Mouse (Mus musculus): ENCODE data around the gene Ppp1r3e.

Gene Ppp1r3e

DNA sequence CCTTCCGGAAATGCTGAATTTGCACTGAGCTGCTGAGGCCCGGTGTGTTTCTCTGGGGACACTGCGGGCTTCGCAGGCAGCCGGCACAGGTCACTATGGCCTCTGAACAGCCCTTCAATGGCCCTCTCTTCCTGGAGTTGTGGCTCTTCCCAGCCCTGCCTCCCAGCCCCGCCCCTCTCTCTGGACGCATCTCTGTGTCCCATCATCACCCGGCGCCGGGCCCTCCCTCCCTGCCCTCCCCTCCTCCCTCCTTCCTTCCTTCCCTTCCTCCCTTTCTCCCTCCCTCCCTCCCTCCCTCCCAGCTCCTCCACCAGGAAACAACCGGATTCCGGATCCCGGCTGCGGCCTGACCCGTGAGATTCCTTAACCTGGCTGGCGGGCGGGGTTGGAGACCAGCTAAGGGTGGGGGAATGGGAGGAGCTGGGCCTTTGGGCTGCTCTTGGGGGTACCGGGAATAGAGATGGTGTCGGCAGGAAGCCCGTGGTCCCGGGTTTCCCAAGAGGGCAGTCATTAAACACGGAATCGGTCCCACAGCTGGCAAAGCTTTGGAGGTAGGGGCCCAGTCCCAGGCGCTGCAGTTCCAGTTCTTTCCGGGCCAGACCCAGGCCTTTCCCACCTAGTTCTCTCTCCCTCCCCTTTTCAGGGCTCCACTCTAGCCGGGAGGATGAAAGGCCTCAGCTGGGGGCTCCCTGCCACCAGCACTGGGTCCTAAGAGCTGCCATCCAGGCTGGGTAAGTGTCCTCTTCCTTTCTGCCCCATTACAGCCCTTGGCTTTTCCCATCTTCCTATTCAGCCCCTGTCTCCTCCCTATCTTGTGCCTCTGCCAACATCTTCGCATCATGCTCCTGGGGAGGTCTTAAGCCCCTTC lies 6.0 kb upstream of the Ppp1r3e start, which contains the start of the genes Bcl2l2 and Gm20521:
TSS of gene Bcl2l2 (plus strand) at position 224 of the 868 bp plus-strand sequence.
TSS of gene Gm20521 (plus strand) at position 288 of the 868 bp plus-strand sequence.
- DNase-seq (ENCODE audit: low spot score in 2 of 2), result peak; percentile 64 to 74

DNA sequence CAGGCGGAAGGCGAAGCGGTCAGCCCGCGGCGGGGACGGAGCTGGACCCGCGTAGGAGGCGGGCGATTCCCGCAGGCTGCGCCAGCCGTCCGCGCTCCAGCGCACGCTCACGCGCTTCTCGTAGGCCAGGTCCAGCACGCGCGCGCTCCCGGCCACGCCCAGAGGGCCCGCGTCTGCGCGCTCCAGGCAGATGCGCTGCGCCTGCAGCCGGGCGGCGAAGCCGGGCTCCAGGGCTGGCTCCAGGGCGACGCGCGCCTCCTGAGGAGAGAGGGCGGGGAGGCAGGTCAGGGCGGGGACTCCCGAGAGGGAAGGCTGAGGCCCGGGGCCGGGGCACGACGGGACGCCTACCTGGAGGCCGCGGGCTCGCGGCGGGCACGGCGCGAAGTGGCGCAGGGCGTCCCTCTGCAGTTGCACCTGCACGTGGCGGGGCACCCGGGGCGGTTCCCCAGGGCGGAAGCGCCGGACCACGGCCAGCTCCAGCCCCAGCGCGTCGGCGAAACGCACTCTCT lies 757 bp downstream of the Ppp1r3e start:
- peak; percentile 81 to 91 for DNase-seq (ENCODE audit: low spot score in 2 of 2)

DNA sequence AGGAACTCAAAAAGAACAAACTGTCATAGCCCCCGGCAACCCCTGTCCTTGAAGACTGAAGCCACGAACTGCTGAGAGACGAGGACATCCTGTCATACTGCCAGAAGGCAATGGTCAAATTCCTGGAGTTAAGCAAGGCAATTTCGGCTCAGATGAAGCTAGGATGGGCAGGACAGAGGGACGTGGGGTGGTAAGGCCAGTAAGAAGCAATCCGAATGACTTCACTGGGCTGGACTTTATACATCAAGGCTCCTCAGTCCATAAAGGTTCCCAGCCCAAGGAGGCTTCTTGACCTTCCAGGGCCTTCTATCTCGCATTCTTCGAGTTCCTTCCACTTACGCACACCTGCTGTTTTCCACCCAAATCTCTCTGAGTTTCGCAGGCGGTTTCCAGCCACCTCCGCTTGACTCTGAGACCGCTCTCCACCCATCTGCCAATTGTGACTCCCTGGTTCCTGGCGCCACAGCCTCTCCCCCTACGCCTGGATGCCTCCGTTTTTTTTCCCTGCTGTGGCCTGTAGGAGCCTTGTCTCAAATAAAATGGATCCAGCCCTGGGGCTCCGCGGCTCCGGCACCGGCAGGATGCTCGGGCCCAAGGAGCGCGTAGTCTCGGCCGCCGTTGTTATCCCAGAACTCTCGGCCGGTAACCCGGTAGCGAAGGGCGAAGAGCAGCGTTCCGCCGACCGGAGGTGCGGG lies 1.4 kb downstream of the Ppp1r3e start:
- DNase-seq (ENCODE audit: low spot score in 2 of 2), result peak in 1 of 2 experiments; percentile 63

DNA sequence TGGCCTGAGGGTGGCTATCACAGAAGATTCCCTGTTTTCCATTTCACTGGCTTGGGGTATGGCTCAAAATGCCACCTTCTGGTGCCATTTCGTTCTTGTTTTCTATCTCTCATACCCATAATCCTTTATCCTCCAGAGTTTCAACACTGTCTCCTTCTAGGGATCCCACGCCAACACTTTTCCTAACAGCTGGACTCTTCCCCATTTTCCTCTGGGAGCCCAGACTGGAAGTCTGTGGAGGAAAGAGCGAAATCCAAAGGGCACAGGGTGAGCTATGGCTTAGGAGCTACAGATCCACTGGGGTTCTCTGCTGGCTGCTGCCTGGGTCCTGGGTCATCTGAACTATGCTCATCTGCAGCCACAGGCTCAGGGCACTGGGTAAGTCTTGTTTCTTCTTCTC lies 3.2 kb downstream of the Ppp1r3e start:
- DNase-seq (ENCODE audit: low spot score in 2 of 2), result no peak

DNA sequence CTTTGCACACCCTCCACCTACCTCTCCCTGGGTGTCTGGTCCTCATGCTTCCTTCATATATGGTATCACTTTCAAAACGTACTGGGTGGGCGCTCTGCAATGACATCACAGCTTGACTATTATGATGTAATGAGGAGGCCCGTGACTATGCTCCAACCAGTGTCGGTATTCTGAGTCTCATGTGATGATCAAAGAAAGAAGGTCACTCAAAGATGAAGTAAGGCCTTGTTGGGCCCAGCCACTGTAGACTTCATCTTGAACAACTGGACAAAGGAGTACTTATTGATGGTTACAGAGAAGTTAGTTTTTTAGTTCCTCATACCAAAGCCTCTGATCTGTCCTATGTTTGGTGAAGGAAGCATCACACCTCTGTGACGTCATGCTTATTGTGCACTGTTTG lies 6.5 kb downstream of the Ppp1r3e start, which contains the start of gene Homez:
TSS of gene Homez (minus strand) at position 101 of the 400 bp plus-strand sequence.
- no peak for DNase-seq (ENCODE audit: low spot score in 2 of 2)

DNA sequence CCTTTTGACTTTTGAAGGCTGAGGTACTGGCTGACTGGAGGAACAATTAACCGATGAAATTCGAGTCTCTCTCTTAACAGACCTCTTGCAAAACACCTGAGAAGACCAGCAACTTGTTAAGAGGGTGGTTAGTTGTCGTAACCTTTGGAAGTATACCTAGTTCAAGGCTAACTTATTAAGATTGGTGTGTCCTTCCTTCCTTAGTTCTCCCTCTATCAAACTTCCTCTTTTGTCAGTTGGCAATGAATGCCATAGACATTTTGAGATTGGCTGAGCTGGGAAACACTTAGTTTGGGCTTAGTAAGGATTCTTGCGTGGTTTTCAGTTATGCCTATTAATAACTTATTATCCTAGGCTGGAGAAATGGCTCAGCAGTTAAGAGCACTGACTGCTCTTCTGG lies 9.3 kb downstream of the Ppp1r3e start:
- no peak for DNase-seq (ENCODE audit: low spot score in 2 of 2)

DNA sequence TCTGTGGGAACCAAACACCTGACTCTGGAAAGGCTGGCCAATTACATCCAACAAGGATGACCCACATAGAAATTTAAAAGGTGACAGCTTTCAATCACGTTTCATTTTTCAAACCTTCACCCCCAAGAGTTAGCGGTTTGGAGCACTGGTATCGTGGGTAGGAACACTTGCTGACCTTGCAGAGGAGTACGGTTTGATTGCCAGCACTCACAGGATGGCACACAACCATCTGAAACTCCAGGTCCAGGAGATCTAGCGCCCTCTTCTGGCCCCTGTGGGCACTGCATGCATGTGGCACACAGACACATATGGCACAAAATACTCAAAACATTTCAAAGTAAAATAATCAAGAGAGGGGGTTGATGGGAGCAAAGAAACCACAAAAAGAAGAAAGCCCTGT lies 10.4 kb downstream of the Ppp1r3e start:
- DNase-seq (ENCODE audit: low spot score in 2 of 2), result no peak

DNA sequence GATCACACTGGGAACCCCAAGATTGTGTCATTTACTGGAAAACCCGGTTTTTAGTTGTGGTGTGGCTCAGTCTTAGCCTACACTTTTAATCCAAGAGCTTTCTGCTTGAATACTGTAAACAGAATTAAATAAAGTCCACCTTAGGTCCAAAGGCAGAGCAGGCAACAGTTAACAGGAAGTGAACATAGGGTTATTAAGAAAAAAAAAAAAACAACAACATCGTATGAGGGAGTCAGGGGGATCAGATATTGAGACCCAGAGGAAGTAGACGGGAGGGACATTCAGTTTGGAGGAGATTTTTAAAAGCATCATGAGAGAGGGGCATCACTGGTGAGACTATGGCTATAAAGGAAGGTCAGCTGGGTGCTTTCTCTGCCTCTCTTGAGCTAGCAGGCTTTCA lies 11.1 kb downstream of the Ppp1r3e start:
- no peak for DNase-seq (ENCODE audit: low spot score in 2 of 2)

DNA sequence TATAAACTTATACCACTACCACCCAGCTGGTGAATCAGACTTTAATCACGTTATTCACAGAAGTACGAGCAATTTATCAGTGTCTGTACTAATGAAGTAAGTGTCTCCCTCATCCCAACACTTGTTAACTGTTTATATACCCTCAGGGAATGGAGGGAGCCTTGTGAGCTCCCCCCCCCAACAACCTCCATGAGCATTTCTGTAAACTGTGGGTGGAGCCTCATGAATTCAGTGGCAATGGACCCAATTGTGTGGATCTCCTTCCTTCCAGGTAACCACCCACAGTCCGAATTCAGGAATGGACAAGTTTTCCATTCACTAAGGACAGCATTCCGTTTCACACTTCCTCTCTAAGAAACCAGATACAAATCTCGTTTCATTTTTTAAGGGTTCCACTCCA lies 11.7 kb downstream of the Ppp1r3e start:
- DNase-seq (ENCODE audit: low spot score in 2 of 2), result no peak

DNA sequence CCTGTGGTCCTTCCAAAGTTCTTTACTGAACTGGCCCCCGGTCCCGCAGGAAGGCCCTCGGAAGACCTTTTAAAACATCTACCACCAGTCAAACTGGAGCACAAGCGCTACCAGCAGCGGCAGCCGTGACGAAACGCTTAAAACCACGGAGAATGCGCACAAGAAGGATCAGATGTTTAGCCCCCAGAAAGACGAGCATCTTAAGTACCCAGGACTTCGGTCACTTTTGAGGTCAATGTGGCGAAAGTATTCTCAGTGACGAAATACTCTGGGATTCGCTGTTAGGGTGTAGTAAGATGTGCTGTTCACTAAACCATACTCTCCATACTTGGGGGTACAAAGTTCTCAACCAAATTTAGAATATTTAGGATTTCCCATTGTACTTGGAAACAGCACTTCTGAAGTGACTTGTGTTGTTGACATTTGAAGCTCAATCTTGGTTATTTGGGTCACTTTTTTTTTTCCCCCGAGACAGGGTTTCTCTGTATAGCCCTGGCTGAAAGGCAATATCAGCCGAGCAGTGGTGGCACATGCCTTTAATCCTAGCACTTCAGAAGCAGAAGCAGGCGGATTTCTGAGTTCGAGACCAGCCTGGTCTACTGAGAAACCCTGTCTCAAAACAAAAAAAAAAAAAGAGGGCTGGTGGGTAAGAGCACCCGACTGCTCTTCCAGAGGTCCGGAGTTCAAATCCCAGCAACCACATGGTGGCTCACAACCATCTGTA lies 12.9 kb downstream of the Ppp1r3e start:
- DNase-seq (ENCODE audit: low spot score in 2 of 2), result no peak

DNA sequence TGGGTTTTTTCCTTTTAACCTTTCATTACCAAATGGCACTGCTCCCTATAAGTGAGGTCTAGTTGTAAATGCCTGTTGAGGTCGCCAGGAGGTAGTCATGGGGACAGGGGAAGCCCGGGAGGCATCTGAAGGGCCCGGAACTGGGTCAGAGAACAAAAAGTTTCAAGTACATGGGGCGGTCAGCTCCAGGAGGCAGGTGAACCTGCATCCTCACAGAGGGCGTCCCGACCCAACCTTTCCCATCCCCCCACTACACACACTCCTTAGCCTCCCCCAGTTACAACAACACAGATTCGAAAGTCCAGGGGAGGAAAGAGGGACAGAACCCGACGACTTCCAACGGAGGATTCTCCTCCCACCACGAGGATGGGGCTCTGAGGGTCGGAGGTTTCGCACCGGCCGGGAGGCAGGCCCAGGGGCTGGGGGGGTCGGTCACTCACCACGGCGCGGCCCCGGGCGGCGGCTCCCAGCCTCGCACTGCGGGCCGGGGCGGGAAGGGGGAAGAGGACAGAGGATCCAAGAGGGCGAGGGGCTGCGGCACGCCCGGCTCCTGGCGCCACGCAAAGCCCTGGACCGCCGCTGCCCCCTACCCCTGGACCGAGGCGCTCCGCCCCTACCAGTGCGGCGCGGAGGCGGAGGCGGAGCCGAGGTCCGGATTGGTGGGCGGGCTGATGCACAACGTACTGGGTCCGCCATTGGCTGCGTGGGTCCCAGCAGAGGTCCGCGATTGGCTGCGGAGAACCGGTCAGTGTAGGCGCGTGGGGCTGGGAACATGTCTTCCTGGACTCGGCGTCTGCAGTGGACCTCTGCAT lies 13.6 kb downstream of the Ppp1r3e start:
- peak; percentile 95 to 96 for DNase-seq (ENCODE audit: low spot score in 2 of 2)

DNA sequence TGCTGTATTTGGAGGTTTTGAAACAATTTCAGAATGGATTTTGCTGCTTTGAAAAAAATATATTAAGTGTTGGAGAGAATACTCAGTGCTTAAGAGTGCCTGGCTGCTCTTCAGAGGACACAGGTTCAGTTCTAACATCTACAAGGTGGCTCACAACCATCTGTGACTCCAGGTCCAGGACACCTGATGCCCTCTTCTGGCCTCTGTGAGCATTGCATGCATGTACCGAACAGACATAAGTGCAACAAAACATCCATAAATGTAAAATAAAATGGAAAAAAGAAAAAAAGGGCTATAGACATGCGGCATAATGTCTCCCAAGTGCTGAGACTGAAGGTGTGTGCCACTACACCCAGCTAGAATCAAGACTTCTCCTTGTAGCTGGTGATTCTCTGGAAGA lies 16.8 kb downstream of the Ppp1r3e start:
- peak; percentile 75 to 84 for DNase-seq (ENCODE audit: low spot score in 2 of 2)

DNA sequence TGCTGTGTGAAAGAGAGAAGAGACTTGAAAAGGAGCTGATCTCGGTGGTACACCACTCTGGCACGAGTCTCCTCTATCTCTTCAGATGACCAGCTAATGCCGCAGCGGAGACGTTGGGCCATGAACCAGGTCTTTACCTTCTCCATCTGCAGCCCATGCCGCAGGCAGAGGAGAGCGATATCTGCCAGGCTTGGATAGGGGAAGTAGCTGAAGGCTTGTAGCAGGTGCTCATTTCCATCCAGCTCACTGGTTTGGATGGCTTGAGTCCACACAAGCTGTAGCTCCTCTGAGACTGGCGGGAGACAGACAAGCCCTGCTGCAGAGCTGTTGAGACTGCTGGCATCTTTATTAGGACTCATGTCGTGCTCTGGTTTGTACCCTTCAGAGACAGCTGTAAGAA lies 19.5 kb downstream of the Ppp1r3e start:
- no peak for DNase-seq (ENCODE audit: low spot score in 2 of 2)

DNA sequence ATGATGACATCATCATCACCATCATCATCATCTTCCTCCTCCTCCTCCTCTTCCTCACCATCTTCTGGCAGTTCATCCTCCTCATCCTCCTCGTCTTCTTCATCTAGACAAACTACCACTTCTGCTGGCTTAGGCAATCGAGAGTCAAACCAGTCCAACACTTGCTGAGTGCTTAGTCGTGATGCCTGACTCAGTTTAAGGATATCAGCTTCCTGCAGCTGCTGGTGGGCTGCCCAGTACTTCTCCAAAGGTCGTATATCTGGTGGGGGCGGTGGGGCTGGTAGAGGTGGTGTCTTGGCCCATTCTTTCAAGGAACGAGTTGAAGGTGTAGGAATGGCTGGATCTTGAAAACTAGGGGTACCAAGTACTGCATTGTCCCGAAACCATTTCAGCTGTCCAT lies 20.6 kb downstream of the Ppp1r3e start:
- DNase-seq (ENCODE audit: low spot score in 2 of 2), result no peak

DNA sequence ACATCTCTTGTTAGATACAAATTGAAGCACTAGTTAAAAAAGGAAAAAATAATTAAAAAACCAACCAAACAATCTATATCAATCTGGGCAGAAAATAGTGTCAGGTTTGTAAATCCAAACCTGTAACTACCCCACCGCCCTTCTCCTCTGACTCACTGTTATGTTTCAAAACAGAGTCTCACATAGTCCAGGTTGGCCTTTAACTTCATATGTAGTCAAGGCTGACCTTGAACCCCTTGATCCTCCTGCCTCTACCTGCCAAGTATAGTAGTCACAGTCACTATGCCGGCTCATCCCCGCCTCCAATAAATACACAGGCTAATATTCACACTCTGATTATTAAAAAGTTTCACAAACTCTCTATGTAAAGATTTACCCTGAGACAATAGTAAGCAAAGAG lies 21.6 kb downstream of the Ppp1r3e start:
- no peak for DNase-seq (ENCODE audit: low spot score in 2 of 2)

DNA sequence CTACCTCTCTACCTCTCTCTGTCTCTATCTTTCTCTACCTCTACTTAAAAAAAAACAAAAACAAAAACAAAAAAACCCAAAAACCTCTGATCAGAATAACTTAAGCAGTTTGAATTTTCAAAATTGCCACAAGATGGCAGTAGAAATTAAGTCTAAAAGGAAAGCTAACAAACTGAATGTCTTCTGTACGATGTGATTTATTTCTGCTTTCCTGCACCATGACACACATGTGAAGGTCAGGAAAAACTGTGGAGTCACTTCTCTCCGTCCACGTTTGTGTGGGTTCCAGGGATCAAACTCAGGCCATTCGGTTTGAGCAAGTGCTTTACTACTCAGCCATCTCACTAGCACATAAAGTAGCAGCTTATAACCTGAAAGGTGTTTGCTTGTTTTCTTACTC lies 33.9 kb downstream of the Ppp1r3e start:
- peak in 1 of 2 experiments; percentile 22 for DNase-seq (ENCODE audit: low spot score in 2 of 2)

DNA sequence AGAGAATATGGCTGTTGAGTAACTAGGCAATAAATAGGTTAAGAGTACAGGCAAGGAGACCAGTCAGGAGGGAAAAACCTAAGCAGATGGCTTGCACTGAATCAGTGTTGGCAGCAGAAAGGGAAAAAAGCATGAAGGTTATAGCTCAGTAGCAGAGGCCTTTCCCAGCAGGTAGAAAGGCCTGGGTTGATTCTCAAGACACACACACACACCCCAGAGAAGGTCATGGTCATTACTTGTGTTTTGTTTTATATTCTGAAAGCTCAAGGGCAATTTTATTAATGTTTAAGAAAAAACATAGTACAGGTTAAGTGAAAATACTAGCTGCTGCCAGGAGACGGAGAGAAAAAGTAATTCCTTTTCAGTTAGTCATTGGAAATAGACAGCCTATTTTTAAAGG lies 53.6 kb downstream of the Ppp1r3e start:
- no peak for DNase-seq (ENCODE audit: low spot score in 2 of 2)
